Mouse (Mus musculus) G1E (cell line): ENCODE data around the gene Polr3b. TPM values are rescaled to one million over a fixed set of nuclear protein-coding genes. Genes with fewer than 3 reads are reported as not detected.

Experiments used
- ATAC-seq: 2 replicates; pipeline ENCODE4 v1.8.0; 2016; ENCODE audit warnings: mild to moderate bottlenecking; ENCODE audit not compliant: insufficient number of reproducible peaks, poor library complexity, low FRiP score, severe bottlenecking; ENCODE audit errors: extremely low read depth
- DNase-seq: peaks from one replicate; pipeline ENCODE4 v3.0.0; 2012; ENCODE audit warnings: low spot score
- H3K27me3 ChIP-seq: 2 replicates; pipeline ENCODE4 v1.6.1; 2012; ENCODE audit warnings: mild to moderate bottlenecking, low read length, inconsistent platforms; ENCODE audit not compliant: insufficient read depth
- H3K36me3 ChIP-seq: replicated peaks from 2 replicates; pipeline ENCODE3; 2012; ENCODE audit warnings: mild to moderate bottlenecking, inconsistent platforms
- H3K4me1 ChIP-seq: 2 replicates; pipeline ENCODE4 v1.6.1; 2012; ENCODE audit warnings: low read depth, low read length, inconsistent platforms, mixed read lengths; ENCODE audit not compliant: insufficient read depth
- H3K4me3 ChIP-seq: 2 replicates; pipeline ENCODE4 v1.5.1; 2012; ENCODE audit warnings: low read depth, mild to moderate bottlenecking, inconsistent platforms, low read length, moderate library complexity, mixed read lengths
- H3K9me3 ChIP-seq: replicated peaks from 2 replicates; pipeline ENCODE4 v1.6.1; 2012; ENCODE audit warnings: inconsistent platforms
- CTCF ChIP-seq: IDR thresholded peaks from 2 replicates; pipeline ENCODE4 v1.5.1; 2012; ENCODE audit warnings: low read depth, low read length, inconsistent platforms, mixed read lengths
- GATA1 ChIP-seq: IDR thresholded peaks from 2 replicates; pipeline ENCODE4 v1.6.1; 2012; ENCODE audit warnings: borderline replicate concordance, low read length, inconsistent platforms, mixed read lengths
- GATA2 ChIP-seq: IDR thresholded peaks from 2 replicates; pipeline ENCODE4 v1.6.1; 2012; ENCODE audit warnings: low read depth, low read length, inconsistent platforms, borderline replicate concordance
- POLR2AphosphoS5 ChIP-seq: IDR thresholded peaks from 2 replicates; pipeline ENCODE4 v1.6.1; 2012; ENCODE audit warnings: low read depth, low read length, inconsistent platforms; ENCODE audit not compliant: insufficient replicate concordance
- TAL1 ChIP-seq: conservative IDR thresholded peaks from 2 replicates; pipeline ENCODE4 v1.6.1; 2012; ENCODE audit warnings: low read depth, low read length, inconsistent platforms, mixed read lengths
- polyA plus RNA-seq: library from polyadenylated mRNA; stranded (reverse); fragments of >175 nt; gene quantifications from 2 replicates; pipeline ENCODE4 v1.2.3, GENCODE M21; 2012
- total RNA-seq, 2 experiments: library from RNA; stranded (forward) in 1 of 2; stranded (reverse) in 1 of 2; fragments of 200-1000 nt in 1 of 2; fragments of >200 nt in 1 of 2; fragmentation: Nextera tagmentation in 1 of 2; gene quantifications; 2 replicates each; pipeline ENCODE4 v1.2.3; 2014 to 2017

Polr3b gene
- total and polyA plus RNA-seq, 3 experiments: 5.6 to 27.2 (median 21.9) TPM

GRCm38 (mm10) chr10:84631182-84631581, 9.1 kb downstream of the Polr3b start:
- H3K36me3 ChIP-seq: peaks cover 71% of the 10 kb centered on the region
- H3K4me1 ChIP-seq: no peaks in the 10 kb centered on the region; the same call in 1 of the 2 replicates
- H3K27me3 ChIP-seq: no peaks in the 10 kb centered on the region
- no peak overlapping the region for H3K4me3 ChIP-seq
- TF ChIP-seq TAL1 (no peak), GATA1 (no peak)
- DNase-seq (no peak), ATAC-seq (peak; percentile 40; the same call in 1 of the 2 replicates)
- no peaks in the 10 kb centered on the region for H3K9me3 ChIP-seq

DNA sequence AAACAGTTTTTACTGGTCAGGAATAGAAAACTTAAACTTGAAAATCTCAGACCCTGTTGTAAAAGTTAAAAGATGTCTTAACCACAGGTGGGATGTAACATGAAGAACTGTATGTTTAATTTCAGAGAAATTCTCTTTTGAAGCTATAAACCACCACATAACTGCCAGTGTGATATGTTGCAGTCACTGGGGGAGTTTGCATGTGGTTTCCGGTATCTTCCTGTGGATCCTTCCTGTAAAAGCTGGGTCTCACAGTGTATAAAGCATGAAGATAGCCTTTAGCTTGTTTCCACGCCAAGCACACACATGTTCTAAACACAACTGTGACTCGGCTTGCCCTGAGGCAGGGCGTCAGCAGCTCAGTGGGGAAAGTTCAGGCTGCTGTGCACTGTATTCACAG, 9.9 kb downstream of the Polr3b start:
- Histone ChIP-seq H3K27me3 (no peaks in the 10 kb centered on the region), H3K4me1 (no peaks in the 10 kb centered on the region; the same call in 1 of the 2 replicates), H3K36me3 (peaks cover 75% of the 10 kb centered on the region), H3K9me3 (no peaks in the 10 kb centered on the region), H3K4me3 (no peak overlapping the region)
- ATAC-seq (no peak), DNase-seq (no peak)
- TF ChIP-seq CTCF (no peak), GATA2 (no peak), GATA1 (no peak), TAL1 (no peak), POLR2AphosphoS5 (no peak)

DNA sequence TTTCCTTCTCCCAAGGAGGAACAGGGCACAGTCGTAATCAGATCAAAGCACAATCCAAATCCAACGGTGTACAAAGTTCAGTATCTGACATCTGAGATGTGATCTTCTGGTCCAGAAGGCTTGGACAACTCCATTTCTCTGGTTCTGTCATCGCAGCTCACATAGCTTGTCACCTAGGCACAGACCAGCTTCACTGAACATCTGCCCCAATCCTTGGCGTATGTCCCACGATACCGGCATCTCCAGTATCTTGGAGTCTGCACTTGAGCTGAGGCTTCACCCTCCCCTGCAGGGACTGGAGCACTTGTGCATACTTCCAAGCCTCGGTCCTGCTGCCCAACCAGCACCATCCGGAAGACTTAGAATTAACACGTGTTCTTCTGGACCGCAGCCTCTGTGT, 14.6 kb downstream of the Polr3b start:
- H3K9me3 ChIP-seq: no peaks in the 10 kb centered on the region
- DNase-seq: no peak
- no peak for ATAC-seq
- no peaks in the 10 kb centered on the region for H3K27me3 ChIP-seq
- no peak overlapping the region for H3K4me3 ChIP-seq
- peaks cover 20% of the 10 kb centered on the region for H3K4me1 ChIP-seq
- TF ChIP-seq CTCF: no peak
- no peak for TF ChIP-seq POLR2AphosphoS5
- TF ChIP-seq GATA2: no peak
- no peak for TF ChIP-seq GATA1
- no peak for TF ChIP-seq TAL1
- peaks cover 82% of the 10 kb centered on the region for H3K36me3 ChIP-seq

DNA sequence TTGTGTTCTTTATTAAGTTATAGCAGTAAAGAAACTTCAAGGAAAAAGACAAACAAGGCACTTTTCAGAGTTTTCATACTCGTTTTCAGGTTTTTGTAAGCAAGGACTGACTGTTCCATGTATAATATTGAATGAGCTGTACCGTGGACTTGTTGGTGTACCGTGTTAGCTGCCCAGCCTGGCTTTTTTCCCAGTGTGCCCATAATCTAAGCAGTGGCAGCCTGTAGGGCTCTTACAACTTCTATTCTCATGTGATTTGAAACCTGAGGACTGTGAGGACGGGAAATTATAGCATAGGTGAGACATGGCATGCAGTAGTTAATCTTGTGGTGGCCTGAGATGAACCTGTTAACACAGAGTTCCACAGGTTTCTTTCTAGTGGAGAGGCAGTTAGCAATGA, 16.3 kb downstream of the Polr3b start:
- H3K36me3 ChIP-seq: peaks cover 78% of the 10 kb centered on the region
- ATAC-seq (no peak), DNase-seq (no peak)
- H3K9me3 ChIP-seq: no peaks in the 10 kb centered on the region
- no peaks in the 10 kb centered on the region for H3K27me3 ChIP-seq
- TF ChIP-seq GATA1 (no peak), POLR2AphosphoS5 (no peak), CTCF (no peak), GATA2 (no peak), TAL1 (no peak)
- peaks cover 20% of the 10 kb centered on the region for H3K4me1 ChIP-seq
- no peak overlapping the region for H3K4me3 ChIP-seq

DNA sequence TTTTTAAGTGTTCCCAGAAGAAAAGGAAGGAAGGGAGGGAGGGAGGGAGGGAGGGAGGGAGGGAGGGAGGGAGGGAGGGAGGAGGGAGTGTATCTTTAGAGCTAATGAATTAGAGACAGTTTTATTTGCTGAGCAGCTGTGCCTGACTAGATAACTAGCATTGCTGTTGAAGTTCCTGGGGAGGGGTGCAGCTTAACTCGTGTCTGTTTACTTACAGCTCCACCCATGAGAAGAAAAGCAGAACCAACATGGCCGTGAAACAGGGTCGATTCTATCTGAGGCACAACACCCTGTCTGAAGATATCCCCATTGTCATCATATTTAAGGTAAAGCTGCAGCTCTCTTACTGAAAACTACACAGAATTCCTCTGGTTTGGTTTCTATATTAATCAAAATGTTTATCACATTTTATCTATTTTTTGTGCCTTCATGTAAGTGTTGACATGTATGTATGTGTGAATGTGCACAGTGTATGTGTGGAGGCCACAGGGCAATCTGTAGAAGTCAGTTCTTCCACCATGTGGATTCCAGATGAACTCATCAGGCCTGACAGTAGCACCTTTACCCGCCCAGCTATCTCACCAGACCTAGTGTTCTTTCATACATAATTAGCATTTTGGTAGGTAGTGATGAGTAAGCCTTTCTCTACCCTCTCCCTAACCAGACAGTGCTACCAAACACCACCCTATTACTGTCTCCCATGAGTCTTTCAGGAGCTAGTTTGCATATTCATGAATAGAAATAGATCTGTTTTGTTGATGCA, 17.6 kb downstream of the Polr3b start:
- Histone ChIP-seq H3K9me3 (no peaks in the 10 kb centered on the region), H3K36me3 (peaks cover 78% of the 10 kb centered on the region), H3K4me3 (no peak overlapping the region; the same call in 1 of the 2 replicates), H3K4me1 (peaks cover 20% of the 10 kb centered on the region), H3K27me3 (no peaks in the 10 kb centered on the region)
- no peak for TF ChIP-seq GATA1
- TF ChIP-seq TAL1: no peak
- no peak for TF ChIP-seq POLR2AphosphoS5
- TF ChIP-seq CTCF: no peak
- no peak for TF ChIP-seq GATA2
- DNase-seq (no peak), ATAC-seq (peak; percentile 85)

DNA sequence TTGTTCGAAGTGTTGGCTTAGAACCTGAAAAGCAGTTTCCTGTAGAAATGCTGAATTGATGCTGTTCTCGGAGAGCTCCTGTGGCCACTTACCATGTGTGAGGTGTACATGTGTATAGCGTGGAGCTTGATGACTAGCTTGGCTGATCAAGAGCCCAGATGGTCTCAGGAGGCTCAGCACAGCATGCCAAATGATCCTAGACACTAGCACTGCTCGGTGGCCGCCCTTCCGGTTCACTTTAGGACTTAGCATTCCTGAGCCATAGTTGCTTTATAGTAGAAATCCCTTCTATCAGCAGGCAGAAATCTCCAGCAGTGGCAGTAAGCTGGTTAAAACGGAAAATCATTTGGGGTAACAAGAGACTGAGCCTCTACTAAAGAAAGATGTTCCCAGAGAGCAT, 18.8 kb downstream of the Polr3b start:
- Histone ChIP-seq H3K4me3 (no peak overlapping the region), H3K36me3 (peaks cover 82% of the 10 kb centered on the region)

More for the DNA sequence above, 18.8 kb downstream of the Polr3b start:
- no peaks in the 10 kb centered on the region for H3K9me3 ChIP-seq
- peaks cover 20% of the 10 kb centered on the region for H3K4me1 ChIP-seq
- no peaks in the 10 kb centered on the region for H3K27me3 ChIP-seq
- DNase-seq (no peak), ATAC-seq (no peak)
- TF ChIP-seq TAL1: no peak
- TF ChIP-seq GATA1: no peak
- TF ChIP-seq POLR2AphosphoS5: no peak
- no peak for TF ChIP-seq CTCF
